Mouse (Mus musculus): ENCODE data around the gene Cdk5r2.
"Not testable (repeated sequence)": the region's sequence is repeated elsewhere in the genome, so short reads cannot be mapped to it uniquely, and the experiment has no call there.

Cdk5r2 gene

DNA sequence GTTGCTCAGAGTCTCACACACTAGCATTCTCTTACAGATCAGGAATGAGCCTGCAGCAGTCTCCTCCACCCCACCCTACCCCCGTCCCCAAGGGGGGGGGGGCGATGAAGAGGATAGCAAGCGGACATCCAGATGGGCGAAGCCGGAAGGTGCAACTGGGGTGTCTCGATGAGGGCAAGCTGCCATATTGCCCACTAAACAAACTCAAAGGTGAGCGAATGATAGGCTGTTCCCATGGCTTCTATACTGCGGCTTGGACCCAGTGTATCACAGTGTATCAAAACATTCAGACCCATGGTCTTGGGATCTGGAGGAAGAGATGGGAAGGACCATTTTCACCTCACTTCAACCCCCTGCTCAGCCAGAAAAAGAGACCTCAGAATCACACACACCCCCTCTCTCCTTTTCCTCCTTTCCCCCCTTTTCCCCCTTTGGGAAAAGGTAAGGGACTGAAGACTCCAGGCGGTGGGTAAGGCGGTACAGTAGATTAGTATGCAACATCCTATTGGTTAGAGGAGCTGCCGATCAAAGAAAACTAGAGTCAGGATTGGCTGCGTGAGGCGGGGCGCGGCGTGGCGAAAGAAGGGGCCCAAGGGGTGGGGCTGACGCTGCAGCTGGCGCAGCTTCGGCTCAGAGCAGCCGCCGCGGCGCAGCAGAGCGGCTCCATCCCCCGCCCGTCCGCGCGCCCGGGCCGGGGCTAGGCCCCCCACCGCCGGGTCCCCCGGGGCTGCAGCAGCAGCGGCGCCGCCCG, at the start of gene Cdk5r2:
Gene Cdk5r2, plus strand, starts transcription at position 629 of the 751 bp plus-strand sequence.
- DNase-seq (ENCODE audit: low spot score in 2 of 2): peak; percentile 82 to 88

GRCm38 (mm10) chr1:74805340-74805835, 49.3 kb upstream of the Cdk5r2 start:
- no peak for DNase-seq (ENCODE audit: low spot score in 2 of 2)

GRCm38 (mm10) chr1:74805843-74806242, 48.9 kb upstream of the Cdk5r2 start:
- DNase-seq (ENCODE audit: low spot score in 2 of 2): no peak

- no peak for DNase-seq (ENCODE audit: low spot score in 2 of 2)
Observed at GRCm38 (mm10) chr1:74806360-74807311, 48.1 kb upstream of the Cdk5r2 start.

DNA sequence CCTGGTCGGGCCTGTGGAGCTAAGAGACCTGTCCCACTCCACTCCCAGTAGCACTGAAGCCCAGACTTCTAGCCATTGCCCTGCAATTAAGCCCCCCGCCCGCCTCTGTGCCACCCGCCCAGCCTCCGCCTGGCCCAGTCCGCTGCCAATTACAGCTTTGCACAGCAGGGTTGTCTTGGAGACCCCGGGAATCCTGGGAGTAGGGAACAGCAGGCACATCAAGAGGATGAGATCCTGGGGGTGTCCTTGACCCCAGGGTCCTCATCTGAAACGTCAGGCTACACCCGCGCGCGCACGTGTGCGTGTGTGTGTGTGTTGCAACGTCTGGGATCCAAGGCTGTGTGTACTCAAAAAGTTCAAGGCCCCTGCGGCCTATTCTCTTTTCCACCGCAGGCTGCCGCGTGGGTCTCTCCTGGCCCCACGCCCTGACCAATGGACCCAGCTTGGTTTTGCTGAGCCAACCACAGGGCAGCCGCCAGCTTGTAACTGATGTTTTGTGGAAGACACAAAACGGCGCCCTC, 47.1 kb upstream of the Cdk5r2 start:
- DNase-seq (ENCODE audit: low spot score in 2 of 2): no peak

GRCm38 (mm10) chr1:74808078-74808477, 46.7 kb upstream of the Cdk5r2 start:
- DNase-seq (ENCODE audit: low spot score in 2 of 2): peak; percentile 79 to 86

GRCm38 (mm10) chr1:74809007-74809406, 45.7 kb upstream of the Cdk5r2 start:
- no peak for DNase-seq (ENCODE audit: low spot score in 2 of 2)

DNA sequence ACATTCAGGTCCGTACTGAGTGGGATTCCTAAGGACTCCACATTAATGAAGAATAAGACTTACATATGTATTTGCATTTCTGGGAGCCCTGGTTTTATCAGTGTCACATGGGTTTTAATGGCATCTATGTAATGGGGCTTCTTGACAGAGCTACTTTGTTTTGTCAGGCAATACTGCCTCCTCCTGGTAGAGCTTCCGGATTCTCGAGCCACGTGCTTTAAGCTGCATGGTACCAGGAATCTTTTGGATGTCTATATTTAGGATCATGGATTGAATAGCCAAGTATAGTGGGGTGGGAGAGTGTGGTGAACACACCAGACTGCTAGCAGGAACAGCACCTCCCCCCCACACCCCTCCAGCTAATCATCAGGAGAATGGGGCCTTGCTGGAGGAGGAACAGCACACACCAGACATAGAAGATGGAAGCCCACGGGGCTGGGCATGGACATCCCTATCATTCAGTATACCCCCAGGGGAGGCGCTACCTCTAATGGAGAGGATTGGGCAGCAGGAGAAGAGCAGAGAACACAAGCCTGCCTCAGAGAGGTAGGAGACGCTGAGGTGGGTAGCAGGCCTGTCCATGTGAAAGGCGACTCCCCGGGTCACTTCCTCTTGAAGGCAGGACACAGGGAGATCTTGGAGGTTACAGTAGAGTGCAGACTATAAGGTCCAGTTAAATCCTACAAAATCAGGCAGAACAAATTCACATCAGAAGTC, 39.6 kb upstream of the Cdk5r2 start:
- no peak for DNase-seq (ENCODE audit: low spot score in 2 of 2)

DNA sequence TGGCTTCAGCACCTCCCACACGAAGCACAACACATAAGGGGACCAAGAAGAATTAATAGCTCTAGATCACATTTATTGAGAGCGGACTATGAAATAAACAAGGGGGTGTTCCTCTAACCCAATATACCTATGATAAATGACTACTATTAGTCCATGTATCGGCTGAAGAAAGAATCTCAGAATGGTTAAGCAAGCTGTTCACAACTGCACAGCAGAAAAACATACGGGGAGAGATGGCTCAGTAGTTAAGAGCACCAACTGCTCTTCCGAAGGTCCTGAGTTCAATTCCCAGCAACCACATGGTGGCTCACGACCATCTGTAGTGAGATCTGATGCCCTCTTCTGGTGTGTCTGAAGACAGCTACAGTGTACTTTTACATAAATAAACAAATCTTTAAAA, 38.8 kb upstream of the Cdk5r2 start:
- DNase-seq (ENCODE audit: low spot score in 2 of 2): not testable (repeated sequence)

DNA sequence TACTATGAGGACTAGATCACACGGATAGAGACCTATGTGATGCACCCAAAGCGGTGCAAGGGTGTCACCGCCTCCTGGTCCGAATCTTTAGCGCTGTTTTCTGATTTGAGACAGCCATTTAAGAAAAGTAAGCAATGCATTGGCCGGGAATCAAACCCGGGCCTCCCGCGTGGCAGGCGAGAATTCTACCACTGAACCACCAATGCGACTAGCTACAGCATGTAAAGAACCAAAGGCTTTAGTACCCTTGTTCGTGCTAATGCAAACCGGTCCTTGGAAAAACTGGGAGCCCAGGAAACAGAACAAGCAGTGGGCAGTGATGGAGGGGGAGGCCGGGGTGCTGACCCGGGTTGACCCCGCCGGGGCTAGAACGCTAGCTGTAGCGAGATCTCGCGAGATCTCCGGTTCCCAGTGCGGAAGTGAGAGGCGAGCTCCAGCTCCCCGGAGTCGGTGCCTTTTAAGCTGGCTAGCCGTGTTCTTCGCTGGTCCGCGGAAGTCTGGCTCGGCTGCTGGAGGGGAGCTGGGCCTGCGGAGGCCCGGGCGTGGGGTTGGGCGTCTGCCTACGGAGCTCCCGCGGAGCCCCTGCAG, 38.0 kb upstream of the Cdk5r2 start:
- peak; percentile 91 to 93 for DNase-seq (ENCODE audit: low spot score in 2 of 2)

GRCm38 (mm10) chr1:74817219-74817618, 37.5 kb upstream of the Cdk5r2 start:
- DNase-seq (ENCODE audit: low spot score in 2 of 2): no peak

- DNase-seq (ENCODE audit: low spot score in 2 of 2): no peak
Observed at GRCm38 (mm10) chr1:74818509-74818908, 36.2 kb upstream of the Cdk5r2 start.

- not testable (repeated sequence) for DNase-seq (ENCODE audit: low spot score in 2 of 2)
Observed at GRCm38 (mm10) chr1:74823598-74823997, 31.1 kb upstream of the Cdk5r2 start.

DNA sequence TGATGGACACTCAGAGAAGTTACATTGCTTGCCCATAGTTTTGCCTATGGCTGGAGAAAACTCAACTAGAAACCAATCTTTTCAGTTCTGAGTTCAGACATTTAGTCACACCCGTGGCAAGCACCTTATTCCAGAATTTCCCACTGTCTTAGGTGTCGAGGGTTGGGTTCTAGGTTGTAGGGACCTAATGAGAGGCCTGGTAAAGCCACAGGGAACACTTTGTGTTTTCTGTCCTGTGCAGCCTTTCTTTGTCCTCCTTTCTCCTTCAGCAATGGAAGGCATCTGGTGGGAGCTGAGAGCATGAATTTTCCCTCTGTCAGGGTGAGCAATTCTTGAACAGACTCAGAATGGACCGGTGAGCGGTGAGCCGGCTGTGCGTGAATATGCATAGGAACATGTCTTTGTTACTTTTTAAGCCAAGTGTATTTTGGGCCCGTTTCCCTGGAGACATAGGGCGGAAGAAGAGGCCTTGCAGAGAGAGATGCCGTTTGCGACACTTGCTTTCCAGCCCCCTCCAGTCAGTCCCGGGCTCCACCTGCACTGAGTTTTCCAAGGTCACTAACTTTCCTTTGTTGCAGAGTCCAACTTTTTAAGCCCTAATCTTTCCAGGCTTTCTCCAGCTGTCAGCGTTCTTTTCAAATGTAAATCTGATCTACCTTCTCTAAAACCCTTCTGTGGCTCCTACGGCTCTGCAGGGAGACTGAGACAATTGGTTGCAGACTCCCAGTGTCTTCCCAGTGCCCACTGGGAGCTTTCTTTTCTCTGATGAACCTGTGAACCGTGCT, 30.0 kb upstream of the Cdk5r2 start:
- no peak for DNase-seq (ENCODE audit: low spot score in 2 of 2)

- no peak for DNase-seq (ENCODE audit: low spot score in 2 of 2)
Observed at GRCm38 (mm10) chr1:74830061-74830460, 24.7 kb upstream of the Cdk5r2 start.

GRCm38 (mm10) chr1:74833255-74833654, 21.5 kb upstream of the Cdk5r2 start:
- no peak for DNase-seq (ENCODE audit: low spot score in 2 of 2)

DNA sequence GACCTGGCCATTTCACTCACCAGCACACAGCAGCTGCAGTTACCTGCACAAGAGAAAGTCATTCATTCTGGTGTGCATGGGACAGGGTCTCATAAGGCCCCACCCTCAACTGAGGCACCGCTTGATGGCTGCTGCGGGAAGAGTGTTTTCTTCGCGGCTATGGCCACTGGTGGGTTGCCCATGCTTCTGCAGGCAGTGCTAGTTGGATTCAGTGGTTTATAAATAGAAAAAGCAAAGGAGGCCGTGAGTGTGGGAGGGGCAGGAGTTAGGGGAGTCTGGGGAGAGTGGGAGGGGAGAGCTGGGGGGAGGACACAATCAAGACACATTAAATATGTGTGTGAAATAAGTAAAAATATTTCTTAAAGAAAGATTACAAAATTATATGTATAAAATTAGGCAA, 11.6 kb upstream of the Cdk5r2 start:
- DNase-seq (ENCODE audit: low spot score in 2 of 2): no peak

DNA sequence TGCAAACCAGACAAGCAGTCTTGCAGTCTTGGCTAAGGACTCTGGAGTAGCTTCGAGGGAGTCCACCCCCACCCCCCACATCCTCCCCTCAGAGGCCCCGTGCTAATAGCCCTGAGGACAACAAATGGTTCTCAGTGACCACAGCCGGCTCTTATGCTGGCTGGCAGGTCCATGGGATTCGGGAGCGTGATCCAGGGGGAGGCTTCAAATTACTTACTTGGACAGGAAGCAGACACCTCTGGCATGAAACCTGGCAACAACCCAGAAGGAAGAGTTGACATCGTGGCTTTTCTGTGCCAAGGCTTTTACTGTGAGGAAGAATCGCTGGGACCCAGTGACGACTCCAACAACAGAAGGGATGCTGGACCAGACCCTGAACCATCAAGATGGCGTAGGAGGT, 8.4 kb upstream of the Cdk5r2 start:
- no peak for DNase-seq (ENCODE audit: low spot score in 2 of 2)

DNA sequence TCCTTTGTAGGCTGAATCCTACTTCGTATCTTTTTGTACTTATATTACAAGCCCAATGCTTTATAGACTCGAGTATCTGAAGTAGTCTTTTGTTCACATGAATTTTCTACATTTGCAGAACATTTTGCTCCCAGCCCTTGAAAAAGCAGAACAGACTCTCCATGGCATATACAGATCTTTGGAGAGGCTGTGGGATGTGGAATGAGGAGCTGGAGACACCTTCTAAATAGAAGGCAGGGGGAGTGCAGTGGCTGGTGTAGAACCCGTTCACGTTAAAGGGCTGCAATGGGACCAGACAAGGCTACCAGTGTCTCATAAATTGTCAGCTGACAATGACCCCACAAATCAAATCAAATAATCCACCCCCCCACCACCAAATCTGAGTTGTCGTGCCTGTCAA, 5.8 kb upstream of the Cdk5r2 start:
- DNase-seq (ENCODE audit: low spot score in 2 of 2): no peak

GRCm38 (mm10) chr1:74850251-74850650, 4.5 kb upstream of the Cdk5r2 start:
- DNase-seq (ENCODE audit: low spot score in 2 of 2): no peak

Data from heart, adult 9 months (tissue).